Mouse (Mus musculus): ENCODE measurements at regions not wholly inside any gene's neighbourhood (a gene's known extent, or its start where the extent isn't known, plus 50 kb on each side); places are given as distances from the start of the nearest gene placed in this dataset.

DNA sequence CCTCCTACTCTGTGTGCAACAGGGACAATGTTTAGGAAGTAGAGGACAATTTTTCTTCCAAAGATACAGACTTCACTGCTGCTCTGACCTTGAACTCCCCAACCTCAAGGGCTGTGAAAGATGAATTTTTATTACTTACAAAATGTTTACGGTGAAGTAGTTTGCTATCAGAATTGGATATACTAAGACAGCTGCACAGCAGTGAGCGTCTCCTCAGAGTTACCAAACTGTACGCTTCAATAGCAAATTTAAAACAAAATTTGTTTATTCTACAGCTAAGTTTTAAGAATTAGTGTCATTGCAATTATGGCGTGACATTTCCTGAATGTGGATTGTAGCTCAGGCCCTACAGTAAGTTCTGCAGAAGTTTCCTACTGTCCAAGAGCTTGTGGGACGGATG lies 270.3 kb upstream of the Nr4a3 start:
- TF ChIP-seq CTCF (IDR thresholded peaks at IDR 0.05; ENCODE audit: borderline replicate concordance, insufficient read depth, low read length) = no peak
- TF ChIP-seq POLR2A (IDR thresholded peaks at IDR 0.05; ENCODE audit: low read depth, low read length) = no peak

All from embryonic fibroblast, embryonic 13.5 days (primary cell).